Mouse (Mus musculus) E14TG2a.4 (cell line): ENCODE measurements around the gene Tmem266.

Experiments
- H3K27me3 ChIP-seq: 2 replicates; pipeline ENCODE4 v1.6.1; 2014; ENCODE audit warnings: low read length, control low read depth; ENCODE audit not compliant: insufficient read depth
- H3K36me3 ChIP-seq: 2 replicates; pipeline ENCODE4 v1.6.1; 2014; ENCODE audit warnings: low read length, control low read depth; ENCODE audit not compliant: insufficient read depth
- H3K4me1 ChIP-seq: replicated peaks from 2 replicates; pipeline ENCODE4 v1.6.1; 2014; ENCODE audit warnings: low read depth, low read length, control low read depth
- H3K4me3 ChIP-seq: replicated peaks from 2 replicates; pipeline ENCODE4 v1.5.1; 2014; ENCODE audit warnings: mild to moderate bottlenecking, low read length
- H3K9me3 ChIP-seq: 2 replicates; pipeline ENCODE4 v1.6.1; 2014; ENCODE audit warnings: low read length, control low read depth
- CTCF ChIP-seq: conservative IDR thresholded peaks from 2 replicates; pipeline ENCODE4 v1.5.1; 2014; ENCODE audit warnings: low read length
- NANOG ChIP-seq: IDR thresholded peaks from 2 replicates; pipeline ENCODE4 v1.6.1; 2014; ENCODE audit warnings: borderline replicate concordance, low read length, mixed read lengths
- POU5F1 ChIP-seq: IDR thresholded peaks from 2 replicates; pipeline ENCODE4 v1.6.1; 2014; ENCODE audit warnings: low read length, borderline replicate concordance

Gene Tmem266

GRCm38 (mm10) chr9:55423451-55424424 is 97.0 kb downstream of the Tmem266 start:
- no peak overlapping the region for H3K4me3 ChIP-seq
- peaks cover 13% of the 10 kb centered on the region; the same call in 1 of the 2 replicates for H3K27me3 ChIP-seq
- no peaks in the 10 kb centered on the region for H3K36me3 ChIP-seq
- peaks cover 49% of the 10 kb centered on the region for H3K4me1 ChIP-seq
- TF ChIP-seq POU5F1: no peak
- H3K9me3 ChIP-seq: peaks cover 12% of the 10 kb centered on the region; the same call in 1 of the 2 replicates

GRCm38 (mm10) chr9:55425271-55425810 is 98.6 kb downstream of the Tmem266 start:
- Histone ChIP-seq H3K27me3 (peaks cover 21% of the 10 kb centered on the region), H3K9me3 (peaks cover 12% of the 10 kb centered on the region; the same call in 1 of the 2 replicates)
- TF ChIP-seq CTCF (no peak), POU5F1 (no peak), NANOG (no peak)

DNA sequence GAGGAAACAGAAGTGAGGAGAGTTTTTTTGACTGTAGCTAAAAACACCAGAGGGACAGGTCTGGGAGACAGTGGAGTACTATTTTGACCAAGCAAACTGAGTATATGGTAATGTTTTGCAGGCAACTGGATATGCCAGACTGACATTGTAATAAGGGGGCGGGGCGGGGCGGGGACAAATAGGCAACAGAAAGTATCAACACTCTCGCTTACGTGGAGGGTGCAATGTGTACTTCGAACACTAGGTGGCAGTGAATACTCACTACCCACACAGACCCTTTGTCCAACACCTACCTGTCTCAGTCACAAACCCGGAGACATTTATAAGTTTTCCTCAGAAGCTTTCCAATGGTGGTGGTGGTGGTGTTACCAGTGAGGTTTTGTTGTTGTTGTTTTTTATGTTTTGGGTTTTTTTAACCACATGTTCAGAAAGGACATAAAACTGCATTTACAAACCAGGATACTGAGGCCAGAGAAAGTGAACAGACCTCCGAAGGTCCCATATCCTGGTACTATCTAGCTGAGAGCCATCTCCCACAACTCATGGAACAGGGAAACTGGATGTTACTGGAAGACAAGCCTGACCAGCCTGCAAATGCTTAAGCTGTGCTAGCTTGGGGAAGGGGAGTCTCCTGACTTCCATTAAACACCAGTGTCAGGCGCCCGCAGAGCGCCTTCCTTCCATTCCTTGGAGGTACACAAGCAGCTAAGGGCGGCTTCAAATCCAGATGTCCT is 102.7 kb downstream of the Tmem266 start:
- peak overlapping the region; percentile 65 for H3K4me3 ChIP-seq
- no peaks in the 10 kb centered on the region for H3K9me3 ChIP-seq
- peaks cover 60% of the 10 kb centered on the region for H3K27me3 ChIP-seq
- peaks cover 45% of the 10 kb centered on the region for H3K4me1 ChIP-seq
- no peak for TF ChIP-seq POU5F1
- peak; percentile 72 for TF ChIP-seq CTCF
- no peak for TF ChIP-seq NANOG
- H3K36me3 ChIP-seq: no peaks in the 10 kb centered on the region

More at GRCm38 (mm10) chr9:55425271-55425810, 98.6 kb downstream of the Tmem266 start:
- peaks cover 48% of the 10 kb centered on the region for H3K4me1 ChIP-seq
- H3K4me3 ChIP-seq: no peak overlapping the region
- no peaks in the 10 kb centered on the region for H3K36me3 ChIP-seq

DNA sequence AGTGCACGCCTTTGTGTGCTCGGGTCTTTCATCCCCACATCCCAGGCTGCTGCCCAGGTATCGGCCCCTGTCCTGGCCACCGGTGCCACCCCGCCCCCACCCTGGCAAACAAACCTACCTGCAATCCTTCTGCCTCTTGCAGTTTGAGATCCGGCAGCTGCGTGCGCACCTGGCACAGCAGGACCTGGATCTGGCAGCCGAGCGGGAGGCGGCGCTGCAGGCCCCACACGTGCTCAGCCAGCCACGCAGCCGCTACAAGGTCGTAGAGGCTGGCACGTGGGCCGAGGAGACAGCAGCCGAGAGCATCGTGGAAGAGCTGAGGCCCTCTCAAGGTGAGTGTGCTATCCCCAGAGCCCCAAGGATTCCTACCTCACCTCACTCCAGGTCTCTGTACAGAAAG is 103.4 kb downstream of the Tmem266 start:
- TF ChIP-seq POU5F1 (no peak), CTCF (no peak), NANOG (no peak)
- Histone ChIP-seq H3K4me1 (peaks cover 38% of the 10 kb centered on the region), H3K9me3 (no peaks in the 10 kb centered on the region), H3K4me3 (peak overlapping the region; percentile 65), H3K36me3 (no peaks in the 10 kb centered on the region), H3K27me3 (peaks cover 59% of the 10 kb centered on the region)

- H3K4me1 ChIP-seq: peaks cover 31% of the 10 kb centered on the region
- no peak overlapping the region for H3K4me3 ChIP-seq
- H3K27me3 ChIP-seq: peaks cover 67% of the 10 kb centered on the region
- H3K9me3 ChIP-seq: no peaks in the 10 kb centered on the region
- no peaks in the 10 kb centered on the region for H3K36me3 ChIP-seq
- TF ChIP-seq POU5F1: no peak
- TF ChIP-seq NANOG: no peak
These were observed 105.9 kb downstream of the Tmem266 start for GRCm38 (mm10) chr9:55432306-55433289.

GRCm38 (mm10) chr9:55433875-55434274 is 107.2 kb downstream of the Tmem266 start:
- H3K4me1 ChIP-seq: peaks cover 27% of the 10 kb centered on the region
- no peaks in the 10 kb centered on the region for H3K9me3 ChIP-seq
- peaks cover 75% of the 10 kb centered on the region for H3K27me3 ChIP-seq
- H3K36me3 ChIP-seq: no peaks in the 10 kb centered on the region
- no peak overlapping the region for H3K4me3 ChIP-seq
- TF ChIP-seq NANOG (no peak), POU5F1 (no peak), CTCF (no peak)

DNA sequence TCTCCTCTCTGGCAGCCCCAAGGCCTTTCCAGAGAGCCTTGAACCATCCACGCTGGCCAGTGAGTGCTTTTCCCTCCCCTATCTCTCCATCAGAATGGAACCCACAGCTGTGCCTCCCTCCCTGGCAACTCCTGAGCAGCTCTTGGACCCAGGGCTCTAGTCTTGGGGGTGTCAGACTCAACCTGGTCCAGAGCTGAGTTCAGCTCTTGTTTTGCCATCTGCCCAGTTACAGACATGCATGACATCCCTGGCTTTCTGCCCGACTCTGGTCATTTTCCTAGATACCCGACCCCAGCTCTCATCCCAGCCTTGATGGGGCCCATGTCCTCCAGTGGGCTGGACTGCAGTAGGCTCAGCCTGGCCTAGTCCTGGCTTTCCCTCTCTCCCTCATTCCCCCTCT is 111.7 kb downstream of the Tmem266 start:
- H3K36me3 ChIP-seq: no peaks in the 10 kb centered on the region
- peaks cover 49% of the 10 kb centered on the region for H3K27me3 ChIP-seq
- no peak overlapping the region for H3K4me3 ChIP-seq
- H3K4me1 ChIP-seq: 0 out of 2 replicates have a peak, but pooled peaks cover 5% of the 10 kb centered on the region
- TF ChIP-seq CTCF: no peak
- TF ChIP-seq POU5F1: no peak
- TF ChIP-seq NANOG: no peak
- no peaks in the 10 kb centered on the region for H3K9me3 ChIP-seq
